In the genomic region with DNA sequence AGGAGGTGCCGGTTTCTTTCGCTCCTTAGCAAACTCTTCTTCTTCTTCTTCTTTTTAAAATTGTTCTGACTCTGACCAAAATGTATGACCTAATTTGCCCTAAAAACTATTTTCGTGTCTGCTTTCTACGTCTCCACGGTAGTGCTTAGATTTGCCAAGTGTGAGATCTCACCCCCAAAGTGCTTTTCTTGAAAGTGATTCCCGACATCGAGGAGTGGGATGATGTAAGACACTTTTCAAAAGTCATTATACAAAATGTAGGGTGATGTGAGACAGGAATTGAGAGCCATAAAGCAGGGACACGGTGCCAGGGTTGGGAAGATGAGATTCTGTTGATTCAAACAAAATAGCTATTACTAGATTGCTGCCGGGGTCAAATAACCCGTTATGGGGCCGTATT, we compare ENCODE assay signal across 27 mouse cellular contexts.
"Had no signal": no experiment of that assay in that cellular context is flagged by ENCODE, and none has a peak within 500 bp of the region (broad histone marks: within the 10 kb centered on the region; RNA-seq: fewer than 3 reads in every experiment).

No protein-coding gene starts in this region.

- H3K27ac ChIP-seq: heart, embryonic 13.5 days; heart, embryonic 15.5 days; hindbrain, embryonic 12.5 days; hindbrain, embryonic 15.5 days; hindbrain, postnatal 0 days; kidney, embryonic 15.5 days; kidney, postnatal 0 days; limb, embryonic 13.5 days; limb, embryonic 15.5 days; liver, embryonic 12.5 days; liver, embryonic 14.5 days had no signal

- H3K27me3 ChIP-seq: hindbrain, embryonic 12.5 days; hindbrain, embryonic 15.5 days; kidney, embryonic 15.5 days; limb, embryonic 13.5 days; limb, embryonic 15.5 days had no signal

- H3K4me2 ChIP-seq: heart, embryonic 11.5 days; heart, embryonic 13.5 days; heart, embryonic 15.5 days; hindbrain, embryonic 12.5 days; hindbrain, embryonic 15.5 days; kidney, embryonic 15.5 days; limb, embryonic 13.5 days; limb, embryonic 15.5 days; liver, embryonic 12.5 days had no signal

- H3K4me1 ChIP-seq: heart, embryonic 15.5 days had no signal

- H3K9me3 ChIP-seq: heart, embryonic 13.5 days; heart, embryonic 15.5 days; hindbrain, embryonic 12.5 days; hindbrain, embryonic 15.5 days; kidney, embryonic 15.5 days; limb, embryonic 13.5 days; limb, embryonic 15.5 days; liver, embryonic 12.5 days had no signal

- H3K4me3 ChIP-seq: heart, embryonic 13.5 days; heart, embryonic 15.5 days; hindbrain, embryonic 12.5 days; hindbrain, embryonic 15.5 days; kidney, embryonic 15.5 days; limb, embryonic 13.5 days; limb, embryonic 15.5 days; liver, embryonic 12.5 days had no signal

- H3K9ac ChIP-seq: heart, embryonic 13.5 days; heart, embryonic 15.5 days; hindbrain, embryonic 12.5 days; hindbrain, embryonic 15.5 days; kidney, embryonic 15.5 days; limb, embryonic 13.5 days; limb, embryonic 15.5 days; liver, embryonic 12.5 days; liver, embryonic 14.5 days had no signal

- ATAC-seq: hindbrain, postnatal 0 days; intestine, embryonic 16.5 days; liver, embryonic 12.5 days had no signal

- DNase-seq: gastrocnemius, postnatal 14 days; gastrocnemius, postnatal 36 days; heart, adult 18-20 months; heart, postnatal 14 days; heart, postnatal 36 days; kidney, adult 11 months; kidney, adult 2 months; kidney, adult 9 months; kidney, postnatal 14 days; kidney, postnatal 36 days; layer of hippocampus, adult 9-11 months; layer of hippocampus, postnatal 36 days; left cerebral cortex, postnatal 4 days; lung, adult 18-20 months had no signal

- H3K36me3 ChIP-seq: heart, embryonic 13.5 days; heart, embryonic 15.5 days; hindbrain, embryonic 12.5 days; hindbrain, embryonic 15.5 days; kidney, embryonic 15.5 days; limb, embryonic 13.5 days; limb, embryonic 15.5 days; liver, embryonic 12.5 days had no signal
